Mouse (Mus musculus): ENCODE results near the gene Zc3h13.

The Zc3h13 gene

DNA sequence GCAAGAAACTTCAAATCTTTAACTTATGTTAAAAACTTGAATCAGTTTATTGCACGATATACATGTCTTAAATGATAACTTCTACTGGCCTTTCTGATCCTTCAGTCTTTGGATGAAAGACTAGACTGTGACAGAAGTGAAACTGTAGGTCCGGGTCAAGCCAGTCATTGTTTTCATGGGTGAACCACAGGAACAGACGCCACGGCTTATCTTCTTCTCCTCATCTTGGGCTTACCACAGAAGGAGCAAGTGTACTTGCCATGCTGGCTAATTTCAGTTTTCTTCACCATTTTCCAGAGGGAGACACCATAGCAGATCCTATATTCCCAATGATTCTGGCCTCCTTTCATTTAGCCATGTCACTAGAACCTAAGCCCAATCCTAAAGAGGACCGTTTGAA is 36.1 kb downstream of the Zc3h13 start:
- in situ Hi-C loops (cut with MboI, MseI), result no loop called here

DNA sequence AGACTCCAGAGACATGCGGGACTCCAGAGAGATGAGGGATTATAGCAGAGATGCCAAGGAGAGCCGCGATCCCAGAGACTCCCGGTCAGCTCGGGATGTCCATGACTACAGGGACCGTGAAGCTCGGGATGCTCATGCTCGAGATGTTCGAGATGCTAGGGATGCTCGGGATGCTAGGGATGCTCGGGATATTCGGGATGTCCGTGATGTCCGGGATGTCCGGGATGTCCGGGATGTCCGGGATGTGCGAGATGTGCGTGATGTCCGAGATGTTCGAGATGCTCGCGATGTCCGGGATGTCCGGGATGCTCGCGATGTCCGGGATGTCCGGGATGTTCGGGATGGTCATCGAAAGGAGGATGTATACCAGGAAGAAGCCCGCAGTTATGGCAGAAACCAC is 39.2 kb downstream of the Zc3h13 start:
- in situ Hi-C loops (cut with MboI, MseI), result no loop called here

DNA sequence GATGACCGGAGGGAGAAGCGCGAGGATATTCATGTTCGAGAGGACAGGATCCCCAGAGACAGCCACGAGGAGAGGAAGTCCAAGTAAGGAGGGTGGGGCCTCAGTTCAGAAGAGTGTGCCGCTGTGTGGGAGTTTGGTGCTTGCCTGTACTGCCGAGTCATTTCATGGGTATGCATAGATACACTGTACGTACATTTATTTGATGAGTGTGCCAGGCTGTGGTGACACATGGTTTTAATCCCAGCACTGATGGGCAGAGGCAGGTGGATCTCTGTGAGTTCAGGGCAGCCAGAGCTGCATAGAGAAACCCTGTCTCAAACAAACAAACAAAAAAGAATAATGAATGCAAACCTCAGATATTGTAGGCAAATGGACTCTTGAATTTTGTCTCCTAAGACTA is 43.9 kb downstream of the Zc3h13 start:
- in situ Hi-C loops (cut with MboI, MseI), result no loop called here

DNA sequence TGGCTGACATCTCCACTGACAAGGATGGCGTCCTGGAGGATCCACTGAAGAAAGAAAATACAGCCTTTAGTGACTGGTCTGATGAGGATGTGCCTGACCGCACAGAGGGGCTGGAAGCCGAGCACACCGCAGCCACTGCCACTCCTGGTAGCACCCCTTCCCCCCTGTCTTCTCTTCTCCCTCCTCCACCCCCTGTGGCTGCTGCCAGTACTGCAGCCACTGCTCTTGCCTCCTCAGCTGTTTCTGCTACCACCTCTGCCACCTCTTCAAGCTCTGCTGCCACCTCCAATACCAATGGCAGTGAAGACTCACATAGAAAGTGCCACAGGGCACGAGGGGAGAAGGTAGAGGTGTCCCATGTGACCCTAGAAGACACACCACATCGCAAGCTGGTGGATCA is 46.4 kb downstream of the Zc3h13 start:
- in situ Hi-C loops (cut with MboI, MseI), result no loop called here

DNA sequence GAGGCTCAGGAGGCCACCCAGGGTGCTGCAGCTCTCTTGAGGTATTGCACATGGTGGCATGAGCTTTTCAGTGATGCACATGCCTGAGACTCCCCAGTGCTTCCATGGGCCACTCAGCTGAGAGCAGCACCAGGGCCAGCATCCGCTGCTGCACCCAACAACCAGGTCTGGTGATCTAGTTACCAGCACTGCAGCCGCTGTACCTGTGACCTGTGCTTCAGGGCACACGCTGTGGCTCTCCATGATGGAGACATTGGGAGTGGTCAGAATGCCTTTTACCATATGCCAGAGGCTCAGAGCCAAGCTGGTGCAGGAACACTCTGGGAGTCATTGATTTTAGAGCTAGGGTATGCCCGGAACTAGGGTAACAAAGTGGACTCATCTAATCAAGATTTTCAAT is 50.1 kb downstream of the Zc3h13 start:
- in situ Hi-C loops (cut with MboI, MseI), result no loop called here

DNA sequence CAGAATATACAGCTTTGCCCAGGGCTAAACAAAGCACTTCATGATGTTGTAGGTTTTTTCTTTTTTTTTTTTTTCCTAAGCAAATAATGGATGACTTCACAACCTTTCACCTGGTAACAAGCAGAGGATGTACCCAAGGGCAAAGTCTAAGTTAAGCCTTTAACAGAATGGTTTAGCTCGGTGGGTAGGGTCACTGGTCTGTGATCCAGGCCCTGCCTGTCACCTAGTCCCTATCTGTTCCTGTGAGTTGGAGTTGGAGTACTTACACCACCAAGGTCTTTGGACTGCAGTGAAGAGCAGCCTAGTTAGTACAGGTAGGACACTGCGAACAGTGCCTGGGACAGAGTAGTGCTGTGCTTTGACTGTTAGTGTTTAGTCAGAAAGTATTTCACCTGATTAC is 53.7 kb downstream of the Zc3h13 start:
- in situ Hi-C loops (cut with MboI, MseI), result no loop called here

DNA sequence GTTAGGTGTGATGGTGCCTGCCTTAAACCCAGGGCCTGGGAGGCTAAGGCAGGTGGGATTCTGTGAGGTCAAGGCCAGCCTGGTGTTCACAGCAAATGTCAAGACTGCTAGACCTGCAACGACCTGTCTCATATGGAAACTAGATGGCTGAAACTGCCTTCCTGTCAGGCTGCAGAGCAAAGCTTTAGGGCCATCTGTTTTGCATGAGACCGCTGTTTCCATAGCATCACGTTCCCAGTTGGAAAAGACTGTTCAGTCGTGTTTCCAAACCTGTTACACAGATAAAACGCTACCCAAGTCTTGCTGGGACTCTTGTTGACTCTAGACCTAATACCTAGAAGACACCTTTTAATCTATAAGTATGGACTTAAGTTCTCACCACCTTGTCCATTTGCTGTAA is 61.9 kb downstream of the Zc3h13 start:
- in situ Hi-C loops (cut with MboI, MseI), result no loop called here

DNA sequence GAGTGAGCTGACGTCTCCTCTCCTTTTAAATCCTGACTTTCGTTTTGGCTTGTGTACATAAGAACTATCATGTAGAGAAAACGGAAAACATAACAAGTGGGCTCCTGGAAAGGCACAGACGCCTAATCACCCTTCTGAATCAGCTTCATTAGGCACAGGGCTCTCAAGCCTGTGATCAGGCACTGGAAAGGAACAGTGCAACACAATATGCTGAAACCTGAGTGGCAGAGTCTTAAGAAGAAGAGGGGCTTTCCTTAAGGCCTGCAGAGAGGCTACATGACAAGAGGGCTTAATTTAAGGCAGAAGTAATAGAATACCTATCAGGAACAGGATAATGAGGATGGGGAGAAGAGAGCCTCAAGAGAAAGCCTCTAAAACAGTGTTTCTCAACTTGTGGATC is 67.5 kb downstream of the Zc3h13 start:
- in situ Hi-C loops (cut with MboI, MseI), result no loop called here

DNA sequence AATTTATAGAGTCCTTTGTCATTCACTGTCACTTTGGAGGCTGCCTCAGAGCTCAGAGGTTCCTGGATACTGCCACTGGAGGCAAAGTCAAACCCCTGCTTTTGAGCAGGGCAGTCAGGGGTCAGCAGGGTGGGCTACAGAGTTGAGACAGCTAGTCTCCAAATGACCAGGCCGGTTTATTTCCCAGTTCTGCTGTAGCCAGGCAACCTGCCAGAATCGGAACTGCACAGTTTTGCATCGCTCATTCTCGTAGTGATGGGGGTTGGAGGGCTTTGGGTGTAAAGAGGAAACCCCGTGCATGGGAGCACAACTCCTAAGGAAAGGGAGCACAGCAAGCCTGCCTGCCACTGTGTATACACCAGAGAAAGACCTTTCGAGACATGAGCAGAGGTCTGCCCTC is 79.1 kb downstream of the Zc3h13 start:
- in situ Hi-C loops (cut with MboI, MseI), result no loop called here

DNA sequence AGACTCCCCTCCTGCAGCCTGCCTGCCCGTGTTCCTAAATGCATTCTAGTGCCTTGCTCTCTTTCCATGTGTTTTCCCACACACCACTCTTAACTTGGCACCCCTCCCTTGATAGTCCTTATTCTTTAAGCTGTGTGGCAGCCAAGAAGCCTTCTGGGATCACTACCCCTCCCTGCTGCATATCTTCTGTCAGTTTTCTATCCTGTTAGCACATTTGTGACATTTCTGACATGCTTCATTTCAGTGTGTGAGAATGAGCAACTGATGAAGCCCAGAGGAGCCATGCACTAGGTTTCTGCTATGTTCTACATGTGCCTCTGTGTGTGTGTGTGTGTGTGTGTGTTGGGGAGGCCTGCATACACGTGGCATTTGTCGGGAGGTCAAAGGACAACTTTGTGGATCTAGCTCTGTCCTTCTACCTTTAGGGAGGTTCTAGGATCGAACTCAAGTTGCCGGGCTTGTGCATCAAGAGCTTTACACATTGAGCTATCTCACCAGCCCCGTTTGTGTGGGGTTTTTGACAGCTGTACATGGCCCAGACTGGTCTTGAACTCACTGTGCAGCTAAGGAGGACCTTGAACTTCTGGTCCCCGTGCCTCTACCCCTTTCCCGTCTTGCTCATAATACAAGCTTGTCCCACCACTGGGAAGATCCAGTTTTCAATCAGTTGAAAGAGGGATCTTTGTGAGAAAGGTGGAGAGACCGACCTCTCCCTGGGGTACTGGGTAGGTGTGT is 81.3 kb downstream of the Zc3h13 start:
- in situ Hi-C loops (cut with MboI, MseI), result loop anchor here in 1 of 2 experiments (5.0 kb wide), 1 partner anchor 98 kb away; no protein-coding TSS in a partner anchor

DNA sequence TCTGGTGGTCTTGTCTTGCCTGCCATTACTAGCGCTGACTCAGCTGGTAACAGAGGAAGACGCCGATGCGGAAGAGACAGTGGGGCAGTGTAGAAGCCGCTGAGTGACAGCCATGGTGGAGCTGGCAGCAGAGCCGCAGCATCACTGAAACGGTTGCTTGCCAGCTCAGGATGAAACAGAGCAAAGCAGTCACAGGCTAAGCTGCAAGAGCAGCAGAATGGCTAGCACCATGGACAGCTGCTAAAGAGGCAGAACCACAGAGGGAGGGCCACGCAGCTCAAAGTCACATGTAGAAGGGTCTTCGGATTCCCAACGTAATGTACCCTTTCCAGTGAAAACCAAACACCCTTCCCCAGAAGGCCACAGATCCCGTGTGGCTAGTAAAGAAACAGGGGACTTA is 82.6 kb downstream of the Zc3h13 start:
- in situ Hi-C loops (cut with MboI, MseI), result loop anchor here in 1 of 2 experiments (5.0 kb wide), 1 partner anchor 99 kb away; no protein-coding TSS in a partner anchor

DNA sequence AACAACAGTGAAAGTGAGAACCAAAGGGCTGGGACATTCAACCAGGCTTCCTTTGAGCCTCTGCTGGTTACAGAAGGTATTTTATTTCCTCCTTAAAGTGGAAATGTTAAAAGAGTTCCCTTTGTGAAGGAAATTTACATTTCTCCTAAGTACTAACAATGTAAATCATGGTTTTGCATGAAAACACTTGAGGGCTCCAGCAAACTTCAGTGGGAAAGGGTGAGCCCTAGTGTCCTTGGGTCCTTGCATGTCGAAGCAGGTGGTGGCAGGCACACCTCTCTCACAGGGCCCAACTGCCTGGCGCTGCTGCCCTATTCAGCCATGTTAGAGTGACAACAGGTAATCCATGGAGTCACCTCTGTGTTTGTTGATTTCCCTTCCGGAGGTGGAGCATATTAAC is 83.3 kb downstream of the Zc3h13 start:
- in situ Hi-C loops (cut with MboI, MseI), result loop anchor here in 1 of 2 experiments (5.0 kb wide), 1 partner anchor 100 kb away; no protein-coding TSS in a partner anchor

DNA sequence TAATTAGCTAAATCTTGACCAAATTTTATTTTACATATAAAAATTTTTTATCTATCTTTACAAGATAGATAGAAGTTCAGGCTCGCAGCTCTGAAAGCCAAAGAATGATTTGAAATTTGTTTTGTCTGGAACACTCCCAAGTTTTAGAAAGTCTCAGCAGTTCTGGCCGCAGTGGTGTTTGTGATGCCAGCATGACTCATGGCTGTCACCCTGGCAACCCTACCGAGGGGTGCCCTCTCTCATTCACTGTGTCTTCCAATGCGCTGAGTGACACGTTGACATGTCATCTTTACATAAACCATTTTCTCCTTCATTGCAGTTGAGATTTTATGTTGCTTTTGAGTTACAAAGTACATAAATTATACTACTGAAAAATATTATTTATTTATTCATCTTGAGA is 85.7 kb downstream of the Zc3h13 start:
- in situ Hi-C loops (cut with MboI, MseI), result loop anchor here in 1 of 2 experiments (5.0 kb wide), 1 partner anchor 103 kb away; no protein-coding TSS in a partner anchor

DNA sequence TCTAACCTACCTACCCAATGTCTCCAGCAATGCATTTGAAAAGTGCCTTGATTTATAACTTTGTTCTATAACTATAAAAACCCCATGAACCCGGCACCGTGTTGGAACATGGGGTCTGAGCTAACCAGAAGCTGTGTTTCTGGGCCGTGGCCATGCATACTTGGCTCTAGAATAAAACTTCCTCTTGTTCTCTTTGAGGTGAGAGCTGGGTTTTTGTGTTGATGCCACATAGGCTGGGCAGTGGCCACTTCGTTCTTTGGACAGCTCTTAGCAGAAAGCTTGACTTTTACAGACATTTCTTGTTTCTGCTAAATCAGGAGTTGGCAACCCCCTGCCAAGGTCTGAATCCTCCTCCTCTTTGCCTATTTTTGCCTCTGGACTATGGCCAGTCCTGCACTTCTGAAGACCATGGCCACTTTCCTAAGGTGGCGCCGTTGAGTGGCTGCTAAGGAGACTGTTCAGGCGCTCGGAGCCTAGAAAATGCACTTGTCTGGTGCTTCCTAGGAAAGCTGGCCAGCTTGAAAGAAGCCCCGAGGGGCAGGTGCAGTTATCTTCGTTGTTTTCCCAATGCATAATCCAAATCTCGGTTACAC is 90.9 kb downstream of the Zc3h13 start:
- in situ Hi-C loops (cut with MboI, MseI), result no loop called here

DNA sequence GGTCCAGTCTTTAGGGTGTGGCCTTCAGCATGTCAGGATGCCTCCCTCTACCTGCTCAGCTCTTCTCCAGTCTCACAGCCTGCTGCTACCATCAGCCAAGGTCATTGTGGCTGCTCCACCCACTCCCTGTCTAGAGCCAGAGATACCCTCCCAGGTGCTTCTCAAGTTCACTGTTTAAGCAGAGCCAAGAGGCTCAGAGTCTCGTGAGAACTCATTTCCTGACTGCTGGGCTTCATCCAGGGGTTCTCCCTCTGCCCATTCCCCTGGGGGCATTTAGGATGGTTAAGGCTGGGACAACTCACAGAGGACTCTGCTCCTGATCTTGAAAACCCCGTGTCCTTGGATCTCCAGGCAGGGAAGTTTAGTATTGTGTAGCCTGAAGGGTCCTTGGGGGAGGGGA is 92.1 kb downstream of the Zc3h13 start:
- in situ Hi-C loops (cut with MboI, MseI), result no loop called here

DNA sequence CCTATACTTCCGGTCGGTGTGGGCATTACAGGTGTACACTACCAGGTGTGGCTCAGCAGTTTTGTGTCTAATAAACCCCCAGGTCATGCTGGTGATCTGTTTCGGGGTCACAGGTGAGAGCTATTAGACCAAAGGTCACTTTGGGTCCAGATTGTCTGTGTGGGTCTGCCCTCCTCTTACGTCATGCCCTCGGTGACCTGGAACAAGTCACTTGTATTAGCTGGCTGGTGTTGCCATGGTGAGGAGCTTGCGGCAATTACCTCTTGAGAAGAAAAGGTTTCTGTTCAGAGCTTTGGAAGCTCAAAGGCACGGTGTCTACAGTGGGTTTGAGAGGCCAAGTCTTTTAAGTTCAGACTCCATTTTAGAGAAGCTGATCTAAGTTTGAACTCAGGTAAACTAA is 93.4 kb downstream of the Zc3h13 start:
- in situ Hi-C loops (cut with MboI, MseI), result no loop called here

Data from T-helper 17 cell (primary cell).